Mouse (Mus musculus) T-helper 1 cell (primary cell): ENCODE data around the gene Rab38.

Experiments used
- in situ Hi-C: fragments of 300-600 bp; cut with MboI, MseI; formaldehyde crosslinking; loops from one replicate; pipeline ENCODE4 v1.15.1; 2025; ENCODE audit warnings: high pct_unique_total_duplicates

Rab38 gene

DNA sequence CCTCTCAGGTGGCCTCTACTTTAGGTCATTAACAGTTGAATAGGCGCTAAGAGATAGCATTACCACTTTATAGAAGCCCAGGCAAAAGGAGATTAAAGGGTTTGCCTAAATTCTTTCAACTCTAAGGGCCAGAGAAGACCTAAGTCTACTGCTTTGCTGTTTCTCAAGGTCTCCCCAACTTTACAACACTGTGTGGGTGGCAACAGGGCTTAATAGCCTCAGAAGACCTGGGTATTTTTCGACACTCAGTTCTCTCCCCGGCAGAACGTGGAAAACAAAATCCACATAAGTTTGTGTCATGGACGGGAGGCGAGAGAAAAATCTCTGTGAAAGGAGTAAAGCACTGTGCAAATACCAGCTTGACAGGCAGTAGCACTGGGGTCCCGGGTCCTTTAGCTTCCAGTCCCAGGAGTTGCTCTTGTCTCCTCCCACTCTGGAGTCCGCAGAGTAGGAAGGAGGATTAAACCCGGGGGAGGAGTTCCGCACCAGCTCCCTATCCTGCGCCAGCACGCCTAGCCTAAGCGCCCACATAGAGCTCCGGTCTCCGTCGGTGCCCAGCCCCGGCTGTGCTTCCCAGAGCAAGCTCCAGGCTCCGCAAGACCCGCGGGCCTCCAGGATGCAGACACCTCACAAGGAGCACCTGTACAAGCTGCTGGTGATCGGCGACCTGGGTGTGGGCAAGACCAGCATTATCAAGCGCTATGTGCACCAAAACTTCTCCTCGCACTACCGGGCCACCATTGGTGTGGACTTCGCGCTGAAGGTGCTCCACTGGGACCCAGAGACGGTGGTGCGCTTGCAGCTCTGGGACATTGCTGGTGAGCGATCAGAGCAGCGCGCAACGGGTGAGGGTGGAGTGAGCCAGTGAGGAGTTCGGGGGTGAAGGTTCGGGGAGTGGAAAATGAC is at the start of gene Rab38:
TSS of gene Rab38 (plus strand) at position 488 of the 906 bp plus-strand sequence.
- in situ Hi-C loops: no loop called here

DNA sequence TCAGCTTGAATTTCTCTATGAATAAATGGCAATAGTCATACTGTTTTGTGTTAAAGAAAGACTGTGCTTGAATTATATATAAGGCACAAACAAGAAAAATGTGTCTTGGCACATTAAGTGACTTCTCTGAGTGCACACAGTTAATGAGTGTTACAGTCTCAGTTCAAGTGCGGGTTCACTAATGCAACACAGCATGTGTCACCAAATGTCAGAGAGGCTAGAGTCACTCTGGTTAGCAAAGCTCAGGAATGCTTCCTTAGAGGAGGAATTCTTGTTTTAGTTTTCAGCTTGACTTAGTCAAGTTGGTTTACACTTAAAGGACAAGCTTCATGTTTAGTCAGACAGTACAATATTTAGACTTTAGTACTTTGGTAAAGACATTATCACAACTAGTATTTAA is 35.5 kb upstream of the Rab38 start:
- in situ Hi-C loops: no loop called here

DNA sequence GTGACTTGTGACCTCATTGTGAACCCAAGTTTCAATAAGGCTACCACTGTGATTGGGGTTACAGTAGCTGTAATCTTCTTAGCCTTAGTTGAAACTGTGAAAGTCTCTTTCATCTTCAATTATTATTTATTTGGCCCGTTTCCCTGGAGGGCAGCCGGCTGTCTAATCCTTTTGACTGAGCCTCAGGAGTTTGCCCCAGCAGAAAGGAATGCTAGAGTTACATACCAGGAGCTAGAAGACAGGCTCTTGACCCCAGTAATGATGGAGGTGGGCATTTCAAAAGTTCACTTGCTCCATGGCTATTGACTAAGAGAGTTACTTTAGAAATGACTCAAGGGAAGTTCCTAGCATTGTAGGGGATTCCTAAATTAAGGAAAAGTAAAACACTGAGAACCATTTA is 34.3 kb upstream of the Rab38 start:
- in situ Hi-C loops: no loop called here

DNA sequence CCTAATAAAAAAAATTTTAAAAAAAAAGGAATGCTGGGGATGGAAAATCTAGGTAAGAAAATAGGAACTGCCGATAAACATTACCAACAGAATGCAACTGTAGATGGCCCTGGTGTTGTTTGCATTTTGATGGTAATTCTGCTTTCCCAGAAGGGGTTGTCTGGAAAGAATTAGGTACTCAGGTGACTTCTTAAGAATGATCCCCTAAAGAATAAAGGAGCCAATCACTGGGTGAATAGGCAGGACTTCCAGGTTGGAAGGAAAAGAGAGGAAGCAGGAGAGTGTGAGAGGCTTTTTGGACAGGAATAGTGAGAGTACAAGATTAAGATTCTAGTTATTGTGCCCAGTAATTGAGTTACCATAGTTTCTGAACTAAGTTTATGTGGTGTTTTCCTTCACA is 24.8 kb upstream of the Rab38 start:
- in situ Hi-C loops: no loop called here

DNA sequence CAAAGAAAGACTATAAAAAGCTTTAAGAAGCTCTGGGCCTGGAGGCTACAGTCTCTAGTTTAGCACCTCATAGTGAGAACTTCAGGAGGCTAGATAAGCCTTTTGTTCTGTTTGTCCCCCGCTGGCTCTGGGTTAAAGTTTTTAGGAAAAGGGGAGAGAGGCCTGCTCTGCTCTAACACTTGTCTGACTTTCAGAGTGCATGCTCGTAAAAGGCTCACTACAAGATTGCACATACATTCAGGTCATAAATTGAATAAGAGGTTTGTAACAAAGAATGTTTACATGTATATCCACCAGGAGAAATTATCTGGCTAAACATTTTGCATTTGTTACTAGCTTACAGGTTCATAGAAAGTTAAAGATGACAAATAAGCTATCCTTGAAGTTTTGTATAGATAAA is 23.6 kb upstream of the Rab38 start:
- in situ Hi-C loops: no loop called here

DNA sequence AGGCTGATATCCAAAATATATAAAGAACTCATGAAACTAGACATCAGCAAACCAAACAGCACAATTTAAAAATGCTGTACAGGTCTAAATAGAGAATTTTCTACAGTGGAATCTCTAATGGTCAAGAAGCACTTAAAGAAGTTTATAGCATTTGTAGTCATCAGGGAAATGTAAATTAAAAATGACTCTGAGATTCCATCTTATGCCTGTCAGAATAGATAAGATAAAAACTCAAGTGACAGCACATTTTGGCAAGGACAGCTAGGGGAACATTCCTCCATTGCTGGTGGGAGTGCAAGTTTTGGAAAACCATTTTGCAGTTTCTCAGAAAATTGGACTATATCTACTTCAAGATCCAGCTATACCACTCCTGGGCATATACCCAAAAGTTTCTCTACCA is 8.3 kb upstream of the Rab38 start:
- in situ Hi-C loops: no loop called here

DNA sequence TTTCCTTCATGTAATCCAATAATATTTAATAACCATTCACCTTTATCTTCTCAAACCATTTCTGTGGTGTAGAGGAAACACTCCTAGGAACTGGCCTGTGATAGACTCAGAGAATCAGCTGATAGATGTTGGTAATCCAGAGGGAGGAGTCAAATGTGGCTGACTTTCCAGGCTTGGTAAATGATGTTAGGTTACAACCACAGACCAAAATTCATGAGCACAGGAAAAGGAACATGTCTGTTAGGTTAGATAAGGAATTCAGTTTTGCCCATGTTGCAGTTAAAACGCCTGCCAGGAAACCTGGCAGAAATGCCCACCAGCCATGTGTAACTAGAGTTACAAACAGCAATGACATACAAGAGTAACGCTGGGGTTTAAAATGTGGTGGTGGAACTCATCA is 6.2 kb upstream of the Rab38 start:
- in situ Hi-C loops: no loop called here

DNA sequence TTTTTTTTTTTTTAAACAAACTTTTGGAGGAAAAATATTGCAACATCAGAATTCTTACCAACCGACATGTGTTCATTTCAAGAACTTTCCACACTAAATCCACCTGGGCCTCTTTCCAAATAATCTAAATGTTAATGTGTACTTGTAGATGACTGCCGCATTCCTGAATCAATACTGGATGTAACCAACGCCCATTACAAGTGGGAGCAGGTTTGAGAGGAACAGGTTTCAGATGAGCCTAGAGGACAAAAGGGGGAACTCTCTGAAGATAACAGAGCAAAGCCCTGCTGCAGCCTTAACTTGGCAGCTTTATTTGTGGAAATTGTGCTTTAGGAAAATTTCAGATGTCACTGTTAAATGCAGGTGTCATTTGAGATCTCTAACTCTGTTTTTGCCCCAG is 4.3 kb upstream of the Rab38 start:
- in situ Hi-C loops: no loop called here

DNA sequence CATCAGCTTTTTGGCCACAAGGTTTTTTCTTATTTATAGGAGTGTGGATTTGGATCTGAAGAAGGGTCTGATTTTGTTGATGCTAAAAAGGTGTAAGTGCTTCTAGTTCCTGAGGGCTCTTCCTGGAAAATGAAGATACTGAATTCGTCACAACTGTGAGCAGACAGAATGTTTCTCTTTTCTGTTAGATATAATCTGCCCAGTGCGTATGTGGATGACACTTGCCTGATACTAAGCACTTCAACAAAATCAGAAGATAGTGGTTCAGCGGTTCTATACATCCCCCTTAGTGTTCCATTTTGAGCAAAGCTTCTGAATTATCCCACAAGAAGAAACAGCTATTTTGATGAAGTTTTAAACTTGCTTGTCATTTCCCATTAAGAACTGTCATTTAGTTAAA is 2.6 kb upstream of the Rab38 start:
- in situ Hi-C loops: no loop called here

DNA sequence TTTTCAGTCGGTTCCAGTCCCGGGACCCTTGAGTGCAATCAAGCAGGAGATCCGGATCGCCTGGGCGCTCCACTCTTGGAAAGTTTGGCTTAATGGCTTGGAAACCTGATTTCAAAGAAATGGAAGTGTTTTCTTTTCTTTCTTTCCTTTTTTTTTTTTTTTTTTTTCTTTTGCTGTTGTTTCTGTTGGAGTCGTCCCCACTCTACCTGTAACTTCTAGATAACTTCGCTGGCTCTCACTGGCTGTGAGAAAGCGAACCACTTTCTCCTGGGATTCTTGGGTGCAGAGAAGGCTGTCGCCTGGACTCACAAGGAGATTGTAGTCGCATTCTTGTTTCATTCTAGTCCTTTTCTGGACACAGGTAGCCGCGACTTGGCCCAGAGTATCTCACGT is 615 bp downstream of the Rab38 start:
- in situ Hi-C loops: no loop called here

DNA sequence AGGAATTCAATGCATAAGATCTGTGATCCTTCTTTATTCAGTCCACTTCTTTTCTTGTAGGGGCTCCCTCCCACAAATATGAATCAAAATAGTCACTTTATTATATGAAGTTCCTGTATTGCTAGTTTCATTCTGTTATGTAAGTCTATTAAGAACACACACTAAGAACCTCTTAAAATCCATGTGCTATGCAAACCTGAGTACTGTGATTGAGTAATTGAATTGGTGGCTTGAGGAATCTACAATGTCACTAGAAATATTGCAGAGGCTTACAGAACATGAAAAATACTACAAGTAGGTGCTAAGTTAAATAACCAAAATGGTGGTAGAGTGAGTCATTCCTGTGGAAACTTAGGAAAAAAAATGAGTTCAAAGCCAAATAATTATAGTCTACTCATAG is 10.2 kb downstream of the Rab38 start:
- in situ Hi-C loops: no loop called here

DNA sequence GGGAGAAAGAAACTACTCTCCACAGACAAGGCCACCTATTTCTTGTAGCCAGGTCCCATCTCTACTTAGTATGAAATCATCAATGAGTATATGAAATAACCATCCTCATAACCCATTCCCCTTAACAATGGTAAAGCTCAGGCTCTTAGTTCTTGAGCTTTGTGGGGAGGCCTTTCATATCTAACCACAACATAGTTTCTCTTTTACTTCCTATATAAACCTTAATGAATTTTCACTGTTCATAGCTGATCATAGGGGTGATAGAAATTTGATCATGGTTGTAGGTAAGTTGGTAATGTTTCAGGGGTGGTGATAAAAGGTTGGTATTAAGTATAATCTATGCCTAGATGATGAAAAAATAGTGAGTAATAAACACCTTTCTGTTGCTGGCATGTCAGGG is 12.6 kb downstream of the Rab38 start:
- in situ Hi-C loops: no loop called here

DNA sequence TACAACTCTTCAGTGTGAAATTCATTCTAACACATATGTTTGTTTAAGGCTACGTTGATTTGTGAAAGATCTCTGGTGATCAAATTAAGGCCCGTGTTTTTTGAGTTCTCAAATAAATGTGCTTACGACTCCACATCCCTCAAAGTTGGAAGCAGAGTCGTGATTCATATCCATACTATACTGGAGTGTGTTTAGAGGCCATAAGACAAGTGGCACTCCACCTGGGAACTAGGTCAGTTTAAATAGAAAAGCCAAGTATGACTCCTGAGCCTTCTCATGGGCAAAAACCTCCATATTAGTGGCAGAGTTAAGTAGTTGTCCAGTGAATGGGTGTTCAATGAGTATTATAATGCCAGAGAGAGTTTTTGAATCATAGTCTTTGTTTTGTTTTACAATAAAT is 13.4 kb downstream of the Rab38 start:
- in situ Hi-C loops: no loop called here

DNA sequence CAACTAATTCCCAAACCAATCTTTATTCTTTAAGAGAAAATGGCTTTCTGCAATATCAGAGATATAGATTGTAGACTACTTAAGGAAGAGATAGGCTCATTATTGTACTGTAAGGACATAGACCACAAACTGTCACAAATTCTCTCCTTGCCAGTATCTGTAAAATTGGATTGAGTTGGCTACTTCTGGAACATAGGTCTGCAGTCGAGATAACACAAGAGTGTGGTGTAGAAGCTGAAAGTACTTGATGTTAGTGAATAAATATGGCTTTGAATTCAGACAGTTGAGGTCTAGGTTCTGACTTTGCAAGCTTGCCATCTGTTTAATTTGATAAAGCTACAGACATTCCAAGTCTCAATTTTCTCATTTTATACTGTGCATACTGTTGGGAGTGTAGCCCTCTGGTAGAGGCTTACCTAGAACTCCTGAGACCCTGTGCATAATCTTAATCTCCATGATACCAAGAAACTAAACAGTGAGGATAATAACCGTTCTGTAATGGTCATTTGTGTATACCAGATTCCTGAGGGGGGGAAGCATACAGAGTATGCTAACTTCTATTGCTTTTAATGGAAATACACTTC is 15.3 kb downstream of the Rab38 start:
- in situ Hi-C loops: no loop called here

DNA sequence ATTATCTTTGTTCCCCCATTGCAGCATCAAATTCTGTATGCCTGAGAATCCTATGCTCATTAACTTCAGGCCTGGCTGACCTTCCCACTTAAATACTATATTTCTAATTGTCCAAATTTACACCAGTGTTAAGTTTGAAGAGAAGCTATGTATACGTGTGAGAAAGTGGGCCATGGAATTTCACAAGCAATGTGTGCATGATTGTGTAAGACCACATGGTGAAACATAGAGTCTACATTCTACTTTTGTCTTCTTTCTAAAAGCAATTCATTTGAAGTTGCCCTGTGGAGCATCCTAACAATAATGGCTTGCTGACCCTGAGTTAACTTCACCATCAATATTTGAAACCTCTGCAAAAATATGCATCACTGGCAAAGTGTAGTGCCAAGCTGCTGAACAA is 23.2 kb downstream of the Rab38 start:
- in situ Hi-C loops: no loop called here

DNA sequence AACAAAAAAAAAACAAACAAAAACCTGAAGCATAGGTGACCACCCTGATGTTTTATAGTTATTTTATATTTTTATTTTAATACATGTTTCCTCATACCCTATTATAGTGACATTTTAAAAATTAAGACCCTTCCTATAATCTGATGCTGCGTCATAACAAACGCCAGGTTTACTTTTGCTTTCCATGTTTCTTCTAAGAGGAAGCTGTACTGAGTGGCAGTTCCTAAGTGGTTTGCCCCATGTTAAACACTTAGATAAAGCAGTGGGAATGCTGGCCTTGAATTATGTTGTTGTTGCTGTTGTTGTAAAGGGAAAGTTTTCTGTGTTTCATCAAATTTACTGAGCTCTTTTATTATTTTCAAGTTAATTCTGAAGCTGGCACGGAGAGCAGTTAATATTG is 27.8 kb downstream of the Rab38 start:
- in situ Hi-C loops: no loop called here

DNA sequence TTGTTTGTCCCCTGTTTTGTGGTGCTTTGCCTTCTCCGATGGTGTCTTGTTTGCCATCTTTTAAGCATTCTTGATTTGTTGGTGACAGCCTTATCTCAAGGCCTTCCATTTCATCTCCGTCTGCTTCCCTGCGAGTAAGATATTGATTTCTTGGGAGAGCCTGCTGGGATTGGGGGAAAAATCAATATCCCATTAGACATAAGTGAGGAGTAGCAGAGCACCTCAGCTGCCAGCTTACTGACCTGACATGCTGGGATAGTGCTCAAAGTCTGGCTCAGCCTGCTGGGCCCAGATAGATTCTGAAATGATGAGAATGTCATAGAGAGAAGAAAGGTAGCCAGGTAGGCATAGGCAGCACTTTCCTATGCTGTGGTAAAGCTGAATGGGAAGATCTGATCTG is 37.7 kb downstream of the Rab38 start:
- in situ Hi-C loops: no loop called here

DNA sequence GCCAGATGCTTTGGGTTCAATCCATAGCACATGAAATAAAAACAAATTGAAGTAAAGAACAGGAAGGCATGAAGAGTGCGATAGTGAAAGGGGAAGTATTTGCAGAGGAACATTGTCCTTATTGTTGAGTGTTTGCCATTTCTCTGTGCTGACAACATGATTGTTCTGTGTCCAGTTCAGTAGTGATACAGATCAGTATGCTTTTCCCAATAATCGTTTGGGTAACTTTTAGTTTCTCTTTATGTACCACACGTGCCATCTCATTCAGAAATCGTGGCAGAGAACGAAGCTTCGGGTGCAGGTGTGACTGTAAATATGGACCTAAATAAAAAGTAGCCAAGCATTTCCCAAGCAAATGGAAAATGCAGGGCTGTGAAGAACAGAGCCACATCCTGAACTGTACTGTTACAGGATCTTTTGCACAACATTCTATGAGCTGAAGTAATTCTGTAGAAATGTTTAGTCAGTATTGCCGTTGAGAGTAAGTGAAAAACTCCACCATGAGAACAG is 52.1 kb downstream of the Rab38 start:
- in situ Hi-C loops: no loop called here

DNA sequence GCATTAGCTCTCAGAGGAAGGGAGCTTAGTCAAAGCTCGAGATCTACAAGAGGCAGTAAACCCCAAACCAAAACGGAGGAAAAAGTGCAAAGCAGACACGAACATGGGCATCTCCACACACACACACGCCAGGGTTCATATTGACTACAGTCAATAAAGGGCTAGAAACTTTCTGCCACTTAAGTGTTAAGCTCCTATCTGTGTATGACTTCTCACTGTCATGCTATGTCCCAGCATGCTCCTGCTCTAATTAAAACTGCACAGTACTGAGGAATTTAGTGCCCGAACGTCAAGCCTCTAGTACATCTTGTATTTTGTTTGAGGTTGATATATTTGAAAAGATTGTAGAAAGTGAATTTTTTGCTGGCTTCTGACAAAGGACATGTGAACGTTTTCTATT is 52.6 kb downstream of the Rab38 start:
- in situ Hi-C loops: no loop called here

DNA sequence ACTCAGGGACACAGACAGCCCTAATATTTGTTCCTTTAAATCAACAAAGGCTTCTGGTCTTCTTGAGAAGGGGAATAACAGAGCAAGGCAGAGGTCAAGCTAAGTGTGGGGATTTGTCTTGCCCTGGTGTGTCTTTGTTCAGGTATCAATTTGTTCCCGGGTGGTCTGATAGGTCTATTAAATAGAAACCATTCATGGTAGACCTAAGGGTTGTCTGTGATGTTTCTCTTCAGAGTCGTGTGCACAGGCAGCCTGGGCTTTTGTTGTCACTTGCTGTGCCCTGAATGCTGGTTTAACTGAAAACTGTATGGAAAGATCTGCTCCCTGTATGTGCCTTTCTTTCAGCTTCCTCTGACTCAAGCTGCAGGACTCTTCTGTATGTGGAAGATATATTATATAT is 60.9 kb downstream of the Rab38 start:
- in situ Hi-C loops: no loop called here

DNA sequence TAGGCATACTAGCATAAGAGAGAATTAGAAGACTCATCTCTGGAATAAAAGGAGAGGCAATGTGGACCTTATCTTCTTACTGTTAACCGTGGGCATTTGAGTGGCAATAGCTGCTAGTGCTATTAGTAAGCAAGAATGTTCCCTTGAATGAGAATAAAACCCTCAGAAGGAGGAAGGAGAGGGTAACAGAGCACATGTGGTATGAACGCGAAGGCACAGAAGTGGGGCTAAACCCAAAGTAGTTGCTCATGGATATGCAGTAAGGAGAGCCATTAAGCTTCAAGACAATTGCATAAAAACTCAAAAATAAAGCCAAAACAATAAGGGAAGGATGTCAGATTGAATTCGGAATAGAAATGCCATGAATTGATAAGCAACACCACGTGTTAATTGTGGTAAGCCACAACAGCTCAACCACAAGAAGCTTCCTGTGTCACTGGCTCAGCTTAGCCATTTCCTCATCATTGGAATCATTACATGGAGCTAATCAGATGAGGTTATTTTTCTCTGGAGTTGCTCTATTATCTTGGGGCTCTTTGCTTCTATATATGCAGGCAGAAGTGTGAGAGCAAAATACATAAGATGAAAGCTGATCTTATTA is 72.2 kb downstream of the Rab38 start:
- in situ Hi-C loops: no loop called here

DNA sequence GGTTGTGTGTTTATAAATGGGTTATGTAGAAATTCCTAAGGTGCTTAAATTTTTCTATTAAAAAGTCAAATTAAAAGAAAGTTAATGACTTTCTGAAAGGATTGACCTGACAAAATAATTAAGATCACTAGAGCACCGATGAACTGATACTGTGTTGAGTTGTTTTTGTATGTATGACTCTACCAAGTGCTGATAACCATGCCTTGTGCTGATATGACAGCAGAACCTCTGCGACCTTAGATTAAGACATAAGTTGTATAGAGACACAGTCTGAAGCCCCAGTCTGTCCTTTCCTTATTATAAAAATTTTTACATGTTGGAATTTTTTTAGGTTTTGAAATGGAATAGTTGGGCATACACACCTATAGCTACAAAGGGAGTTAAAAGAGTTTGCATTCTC is 79.7 kb downstream of the Rab38 start:
- in situ Hi-C loops: no loop called here

DNA sequence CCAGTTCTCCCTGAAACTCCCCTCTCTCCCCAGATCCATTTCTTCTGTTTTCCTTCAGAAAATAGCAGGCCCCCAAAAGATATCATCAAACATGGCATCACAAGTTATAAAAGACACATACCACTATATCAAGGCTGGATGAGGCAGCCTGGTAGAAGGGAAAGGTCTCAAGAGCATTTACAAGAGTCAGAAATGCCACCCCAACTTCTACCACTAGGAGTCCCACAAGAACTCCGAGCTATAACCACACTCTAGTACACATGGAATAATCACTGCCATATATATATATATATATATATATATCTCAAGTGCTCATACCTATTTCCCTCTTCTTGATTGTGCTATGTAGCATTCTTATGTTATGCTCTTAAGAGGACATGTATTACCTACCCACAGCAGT is 92.4 kb downstream of the Rab38 start:
- in situ Hi-C loops: loop anchor here (10.0 kb wide), 1 partner anchor 758 kb away; no protein-coding TSS in a partner anchor
